Mouse (Mus musculus) CD4-positive, CD25-positive, alpha-beta regulatory T cell, adult 4 months (primary cell): ENCODE results near the gene Chrnb1. TPM values are rescaled to one million over a fixed set of nuclear protein-coding genes. Genes with fewer than 3 reads are reported as not detected.

Experiments used
- ATAC-seq: one replicate; pipeline ENCODE4 v1.8.0; 2017
- polyA plus RNA-seq, 2 experiments: library from polyadenylated mRNA; unstranded; fragments of 100-300 nt; shearing (Covaris generic); gene quantifications; one replicate each; pipeline ENCODE4 v1.2.1; 2017

Chrnb1 gene
- polyA plus RNA-seq, 2 experiments from 2014 or later: 2.9 to 4.5 TPM

GRCm38 (mm10) chr11:69767625-69767909 is 28.2 kb downstream of the Chrnb1 start:
- ATAC-seq: no peak

DNA sequence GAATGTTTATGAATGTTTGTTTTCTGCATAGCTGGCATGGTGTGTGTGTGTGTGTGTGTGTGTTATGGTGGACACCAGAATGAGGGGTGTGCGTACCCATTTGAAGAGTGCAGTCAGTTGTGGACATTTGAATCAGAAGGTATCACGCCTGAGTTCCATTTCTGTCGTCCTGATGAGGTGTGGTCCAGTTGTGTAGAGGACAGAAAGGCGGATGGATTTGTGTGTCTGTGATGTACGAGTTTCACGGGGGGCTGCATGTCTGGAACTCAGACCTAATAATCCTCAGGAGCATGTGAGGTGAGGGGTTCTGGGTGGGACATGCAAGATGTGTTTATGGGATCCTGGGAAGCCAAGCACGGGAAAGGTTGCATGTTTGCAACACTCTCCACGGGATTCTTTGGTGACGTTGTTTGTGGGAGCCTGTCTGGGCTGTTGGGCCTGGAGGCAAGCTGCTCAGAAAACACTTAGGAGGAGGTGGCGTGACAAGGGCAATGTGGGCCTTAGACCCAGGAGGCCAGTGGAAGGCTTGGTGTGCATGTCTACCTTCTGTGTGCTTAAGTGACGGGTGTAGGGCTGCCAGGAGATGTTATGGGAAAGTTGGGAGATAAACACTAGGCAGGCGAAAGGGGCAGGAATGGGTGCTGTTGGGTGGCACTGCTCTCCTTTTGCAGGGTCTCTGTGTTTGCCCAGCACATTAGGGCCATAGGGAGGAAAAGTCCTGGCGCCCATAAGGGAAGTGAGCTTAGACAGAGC is 28.7 kb downstream of the Chrnb1 start:
- ATAC-seq: no peak

- ATAC-seq: peak; percentile 85
Observed at GRCm38 (mm10) chr11:69766126-69766609, 29.6 kb downstream of the Chrnb1 start.

DNA sequence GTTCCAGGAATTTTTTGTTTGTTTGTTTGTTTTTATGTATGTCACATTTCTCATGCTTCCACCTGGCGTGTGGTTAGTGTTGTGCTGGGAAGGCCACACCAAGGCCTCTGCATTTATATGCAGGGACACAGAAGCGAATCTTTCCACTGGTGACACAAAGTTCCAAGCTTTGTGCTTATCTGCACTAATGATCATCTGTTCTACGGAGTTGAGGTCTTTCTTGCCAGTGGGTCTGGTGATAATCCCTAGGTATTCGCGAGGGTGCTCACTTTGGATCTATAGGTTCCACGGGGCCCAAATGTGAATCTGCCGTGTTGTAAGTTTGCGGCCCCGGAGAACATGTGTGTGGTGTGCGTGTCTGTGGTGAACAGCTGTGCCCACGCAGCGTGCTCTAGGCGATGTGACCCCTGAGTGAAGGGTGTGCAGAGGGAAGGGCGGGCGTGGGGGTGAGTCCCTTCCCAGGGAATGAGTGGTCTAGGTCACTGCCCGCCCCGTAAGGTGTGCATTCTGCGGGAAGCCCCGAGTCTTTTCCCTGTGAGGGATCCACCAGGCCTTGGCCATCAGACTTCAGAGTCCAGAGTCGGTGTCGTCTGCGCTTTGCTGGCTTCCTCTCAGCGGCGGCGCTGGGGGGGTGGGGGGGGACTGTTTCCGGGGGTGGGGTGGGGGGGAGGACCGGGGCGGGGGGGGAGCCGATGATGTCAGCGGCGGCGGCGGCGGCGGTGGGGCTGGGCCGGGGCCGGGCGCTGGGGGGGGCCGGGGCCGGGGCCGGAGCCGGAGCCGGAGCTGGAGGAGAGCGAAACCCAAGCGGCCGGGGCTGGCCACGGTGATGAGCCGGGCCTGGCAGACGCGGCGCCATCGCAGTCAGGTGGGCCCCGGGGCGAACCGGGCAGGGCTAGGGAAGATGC is 30.3 kb downstream of the Chrnb1 start, which contains the start of gene Zbtb4:
Zbtb4 (plus strand) TSS at position 692 of the 905 bp plus-strand sequence.
- ATAC-seq: peak; percentile 38

DNA sequence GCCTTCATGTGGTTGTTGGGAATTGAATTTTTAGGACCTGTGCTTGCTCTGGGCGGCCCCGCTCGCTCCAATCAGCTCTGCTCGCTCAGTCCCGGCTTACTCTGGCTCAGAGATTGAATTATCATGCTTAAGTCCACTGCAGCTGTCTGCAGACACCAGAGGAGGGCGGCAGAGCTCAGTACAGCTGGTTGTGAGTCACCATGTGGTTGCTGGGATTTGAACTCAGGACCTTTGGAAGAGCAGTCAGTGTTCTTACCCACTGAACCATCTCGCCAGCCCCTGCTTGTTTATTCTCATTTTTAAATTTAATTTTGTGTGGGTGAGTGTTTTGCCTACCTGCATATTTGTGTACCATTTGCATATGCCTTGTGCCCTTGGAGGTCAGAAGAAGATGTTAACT is 32.2 kb downstream of the Chrnb1 start:
- no peak for ATAC-seq

DNA sequence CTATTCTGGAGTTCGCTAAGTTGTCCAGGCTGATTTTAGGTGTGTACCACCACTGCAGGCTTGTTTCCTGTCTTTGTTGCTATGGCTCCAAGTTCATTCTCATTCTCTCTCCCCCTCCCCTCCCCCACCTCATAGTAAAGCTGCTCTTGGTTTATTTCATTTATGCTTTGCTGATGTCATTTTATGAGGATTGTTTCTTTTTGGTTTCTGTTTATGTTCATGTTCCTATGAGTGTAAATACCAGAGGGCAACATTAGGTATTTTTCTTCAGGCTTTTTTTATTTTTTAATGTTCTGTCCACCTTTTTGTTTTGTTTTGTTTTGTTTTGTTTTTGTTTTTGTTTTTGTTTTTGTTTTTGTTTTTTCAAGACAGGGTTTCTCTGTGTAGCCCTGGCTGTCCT is 33.9 kb downstream of the Chrnb1 start, which contains the start of gene Slc35g3:
Slc35g3 (minus strand) TSS at position 101 of the 400 bp plus-strand sequence.
- ATAC-seq: no peak

- ATAC-seq: no peak
Observed at GRCm38 (mm10) chr11:69760901-69761200, 34.9 kb downstream of the Chrnb1 start.

- ATAC-seq: no peak
Observed at GRCm38 (mm10) chr11:69760160-69760900, 35.4 kb downstream of the Chrnb1 start.

GRCm38 (mm10) chr11:69758971-69759721 is 36.6 kb downstream of the Chrnb1 start:
- ATAC-seq: peak; percentile 51

- ATAC-seq: peak; percentile 69
Observed at GRCm38 (mm10) chr11:69758478-69758970, 37.2 kb downstream of the Chrnb1 start, which contains the start of gene Polr2a. Polr2a (minus strand) TSS chr11:69758637.

DNA sequence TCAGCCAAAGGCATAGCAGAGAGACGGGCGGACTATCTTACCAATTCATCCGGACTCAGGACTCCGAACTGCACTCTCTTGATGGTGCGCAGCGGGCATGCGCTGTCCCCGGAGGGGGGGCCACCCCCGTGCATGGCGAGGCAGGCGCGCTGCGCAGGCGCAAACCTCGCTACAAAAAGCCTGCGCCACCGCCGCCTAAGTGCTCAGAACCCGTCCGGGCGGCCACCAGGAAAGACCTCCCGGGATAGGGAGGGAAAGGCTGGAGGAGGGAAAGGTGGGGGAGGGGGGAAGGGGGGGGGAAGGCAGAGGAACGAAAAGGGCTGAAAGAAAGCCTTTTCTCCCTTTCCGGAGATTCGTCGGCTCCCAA is 37.7 kb downstream of the Chrnb1 start:
- peak; percentile 47 for ATAC-seq

- peak; percentile 30 for ATAC-seq
Observed at GRCm38 (mm10) chr11:69757303-69758089, 38.2 kb downstream of the Chrnb1 start.

DNA sequence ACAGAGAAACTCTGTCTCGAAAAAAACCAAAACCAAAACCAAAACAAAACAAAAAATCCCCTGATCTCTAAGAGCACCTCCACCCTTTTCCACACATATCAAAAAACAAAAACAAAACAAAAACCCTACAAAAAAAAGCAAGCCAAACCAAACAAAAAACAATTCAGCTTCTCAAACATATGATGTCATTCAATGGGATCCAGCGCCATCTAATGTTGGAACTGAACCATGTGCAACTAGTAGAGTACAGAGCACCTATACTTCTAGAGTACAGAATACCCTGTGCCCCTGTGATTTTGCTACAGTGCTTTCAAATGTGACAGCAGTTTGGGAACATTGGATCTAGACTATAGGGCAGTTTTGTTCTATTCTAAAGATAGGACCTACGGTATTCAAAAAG is 41.0 kb downstream of the Chrnb1 start:
- no peak for ATAC-seq

GRCm38 (mm10) chr11:69754233-69754632 is 41.5 kb downstream of the Chrnb1 start:
- ATAC-seq: no peak

- no peak for ATAC-seq
Observed at GRCm38 (mm10) chr11:69752686-69753085, 43.1 kb downstream of the Chrnb1 start.

- no peak for ATAC-seq
Observed at GRCm38 (mm10) chr11:69751635-69752034, 44.1 kb downstream of the Chrnb1 start.

Other genes starting within 250 kb of the Chrnb1 start
- under 1 TPM in 1 of 2 experiments, not detected in 1; 0.09 TPM for gene Dnah2, start 246.8 kb downstream of the Chrnb1 start, polyA plus RNA-seq
- under 1 TPM; 0.27 to 0.37 TPM for gene Efnb3, start 235.7 kb downstream of the Chrnb1 start, polyA plus RNA-seq
- gene Wrap53, start 215.7 kb downstream of the Chrnb1 start, polyA plus RNA-seq: 10 to 100 TPM; 23.0 to 31.9 TPM
- 100 to 1,000 TPM; 307 to 416 TPM for gene Trp53, start 215.6 kb downstream of the Chrnb1 start, polyA plus RNA-seq
- gene Atp1b2, start 190.0 kb downstream of the Chrnb1 start, polyA plus RNA-seq: not detected
- not detected for gene Shbg, start 178.0 kb downstream of the Chrnb1 start, polyA plus RNA-seq
- gene Sat2, start 173.9 kb downstream of the Chrnb1 start, polyA plus RNA-seq: not detected
- gene Fxr2, start 163.0 kb downstream of the Chrnb1 start, polyA plus RNA-seq: 10 to 100 TPM; 11.0 to 11.2 TPM
- gene Sox15, start 140.6 kb downstream of the Chrnb1 start, polyA plus RNA-seq: under 1 TPM in 1 of 2 experiments, not detected in 1; 0.81 TPM
- gene Mpdu1, start 133.3 kb downstream of the Chrnb1 start, polyA plus RNA-seq: 10 to 100 TPM; 34.8 to 85.1 TPM
- 1 to 10 TPM; 3.0 to 5.8 TPM for gene Cd68, start 129.8 kb downstream of the Chrnb1 start, polyA plus RNA-seq
- gene Eif4a1, start 123.5 kb downstream of the Chrnb1 start, polyA plus RNA-seq: 100 to 1,000 TPM; 166 to 236 TPM
- 10 to 100 TPM; 31.6 to 47.4 TPM for gene Senp3, start 113.9 kb downstream of the Chrnb1 start, polyA plus RNA-seq
- gene Tnfsf13, start 110.2 kb downstream of the Chrnb1 start, polyA plus RNA-seq: not detected
- gene Tnfsf12, start 100.1 kb downstream of the Chrnb1 start, polyA plus RNA-seq: under 1 TPM in 1 of 2 experiments, not detected in 1; 0.23 TPM
- not detected for gene Tnfsfm13, start 99.8 kb downstream of the Chrnb1 start, polyA plus RNA-seq
- gene Polr2a, start 37.3 kb downstream of the Chrnb1 start, polyA plus RNA-seq: 10 to 100 TPM; 25.6 to 36.0 TPM
- not detected for gene Slc35g3, start 34.0 kb downstream of the Chrnb1 start, polyA plus RNA-seq
- gene Zbtb4, start 30.0 kb downstream of the Chrnb1 start, polyA plus RNA-seq: 10 to 100 TPM; 11.2 to 11.8 TPM
- not detected for gene Fgf11, start 5.9 kb upstream of the Chrnb1 start, polyA plus RNA-seq
- not detected for gene Tmem102, start 9.7 kb upstream of the Chrnb1 start, polyA plus RNA-seq
- gene Gm39566, start 19.4 kb upstream of the Chrnb1 start, polyA plus RNA-seq: not detected
- not detected for gene Spem2, start 22.5 kb upstream of the Chrnb1 start, polyA plus RNA-seq
- gene Spem1, start 26.2 kb upstream of the Chrnb1 start, polyA plus RNA-seq: under 1 TPM in 1 of 2 experiments, not detected in 1; 0.42 TPM
- 1 to 10 TPM; 1.1 to 1.2 TPM for gene Nlgn2, start 41.8 kb upstream of the Chrnb1 start, polyA plus RNA-seq
- gene Tmem256, start 42.6 kb upstream of the Chrnb1 start, polyA plus RNA-seq: 100 to 1,000 TPM in 1 of 2 experiments, 10 to 100 TPM in 1; 93.2 to 114 TPM
- gene Plscr3, start 50.4 kb upstream of the Chrnb1 start, polyA plus RNA-seq: 10 to 100 TPM; 22.4 to 33.5 TPM
- not detected for gene Tnk1, start 62.8 kb upstream of the Chrnb1 start, polyA plus RNA-seq
- gene Tmem95, start 82.1 kb upstream of the Chrnb1 start, polyA plus RNA-seq: not detected
- gene Kctd11, start 85.5 kb upstream of the Chrnb1 start, polyA plus RNA-seq: 1 to 10 TPM in 1 of 2 experiments, not detected in 1; 1.1 TPM
- gene Acap1, start 99.6 kb upstream of the Chrnb1 start, polyA plus RNA-seq: 100 to 1,000 TPM; 256 to 383 TPM
- gene 2810408A11Rik, start 105.0 kb upstream of the Chrnb1 start, polyA plus RNA-seq: 1 to 10 TPM; 1.6 to 2.0 TPM
- gene Neurl4, start 105.1 kb upstream of the Chrnb1 start, polyA plus RNA-seq: 1 to 10 TPM; 8.3 to 9.1 TPM
- gene Gps2, start 117.9 kb upstream of the Chrnb1 start, polyA plus RNA-seq: 100 to 1,000 TPM; 120 to 134 TPM
- 1,000 to 10,000 TPM; 1,067 to 1,377 TPM for gene Eif5a, start 126.0 kb upstream of the Chrnb1 start, polyA plus RNA-seq
- gene Ybx2, start 139.9 kb upstream of the Chrnb1 start, polyA plus RNA-seq: not detected
- not detected for gene Slc2a4, start 152.2 kb upstream of the Chrnb1 start, polyA plus RNA-seq
- not detected for gene Cldn7, start 168.8 kb upstream of the Chrnb1 start, polyA plus RNA-seq
- 10 to 100 TPM; 21.1 to 25.4 TPM for gene Ctdnep1, start 185.2 kb upstream of the Chrnb1 start, polyA plus RNA-seq
- gene Elp5, start 186.6 kb upstream of the Chrnb1 start, polyA plus RNA-seq: 10 to 100 TPM; 69.7 to 79.3 TPM
- gene Gabarap, start 195.2 kb upstream of the Chrnb1 start, polyA plus RNA-seq: 100 to 1,000 TPM; 282 to 355 TPM
- gene Phf23, start 199.8 kb upstream of the Chrnb1 start, polyA plus RNA-seq: 10 to 100 TPM; 41.3 to 43.5 TPM
- gene Dvl2, start 204.7 kb upstream of the Chrnb1 start, polyA plus RNA-seq: 1 to 10 TPM; 4.0 to 4.6 TPM
- gene Acadvl, start 219.5 kb upstream of the Chrnb1 start, polyA plus RNA-seq: 100 to 1,000 TPM; 124 to 181 TPM
- gene Dlg4, start 221.0 kb upstream of the Chrnb1 start, polyA plus RNA-seq: 10 to 100 TPM in 1 of 2 experiments, 1 to 10 TPM in 1; 9.4 to 17.1 TPM